Mouse (Mus musculus) gastrocnemius, adult 2 months (tissue): ENCODE measurements at regions not wholly inside any gene's neighbourhood (a gene's known extent, or its start where the extent isn't known, plus 50 kb on each side); places are given as distances from the start of the nearest gene placed in this dataset.
A peak's percentile ranks its signal among the peaks of the same experiment; 100 is the strongest.
"Not testable (repeated sequence)": the region's sequence is repeated elsewhere in the genome, so short reads cannot be mapped to it uniquely, and the experiment has no call there.

Source experiments
- DNase-seq: peaks from one replicate; pipeline ENCODE4 v3.0.0; 2022
- H3K27ac ChIP-seq: fragments of 200-600 bp; 2 replicates; pipeline ENCODE4 v1.8.1; 2022; ENCODE audit warnings: mild to moderate bottlenecking
- H3K4me3 ChIP-seq: fragments of 200-600 bp; 2 replicates; pipeline ENCODE4 v1.8.1; 2022; ENCODE audit warnings: mild to moderate bottlenecking, moderate library complexity
- CTCF ChIP-seq: fragments of 200-600 bp; IDR thresholded peaks from 2 replicates; pipeline ENCODE4 v1.8.1; 2022; ENCODE audit warnings: antibody characterized with exemption, mild to moderate bottlenecking, moderate library complexity
- intact Hi-C: fragments of 180-260 bp; cut with DNase I; formaldehyde crosslinking; loops from one replicate; pipeline ENCODE4 v1.15.1; 2025

DNA sequence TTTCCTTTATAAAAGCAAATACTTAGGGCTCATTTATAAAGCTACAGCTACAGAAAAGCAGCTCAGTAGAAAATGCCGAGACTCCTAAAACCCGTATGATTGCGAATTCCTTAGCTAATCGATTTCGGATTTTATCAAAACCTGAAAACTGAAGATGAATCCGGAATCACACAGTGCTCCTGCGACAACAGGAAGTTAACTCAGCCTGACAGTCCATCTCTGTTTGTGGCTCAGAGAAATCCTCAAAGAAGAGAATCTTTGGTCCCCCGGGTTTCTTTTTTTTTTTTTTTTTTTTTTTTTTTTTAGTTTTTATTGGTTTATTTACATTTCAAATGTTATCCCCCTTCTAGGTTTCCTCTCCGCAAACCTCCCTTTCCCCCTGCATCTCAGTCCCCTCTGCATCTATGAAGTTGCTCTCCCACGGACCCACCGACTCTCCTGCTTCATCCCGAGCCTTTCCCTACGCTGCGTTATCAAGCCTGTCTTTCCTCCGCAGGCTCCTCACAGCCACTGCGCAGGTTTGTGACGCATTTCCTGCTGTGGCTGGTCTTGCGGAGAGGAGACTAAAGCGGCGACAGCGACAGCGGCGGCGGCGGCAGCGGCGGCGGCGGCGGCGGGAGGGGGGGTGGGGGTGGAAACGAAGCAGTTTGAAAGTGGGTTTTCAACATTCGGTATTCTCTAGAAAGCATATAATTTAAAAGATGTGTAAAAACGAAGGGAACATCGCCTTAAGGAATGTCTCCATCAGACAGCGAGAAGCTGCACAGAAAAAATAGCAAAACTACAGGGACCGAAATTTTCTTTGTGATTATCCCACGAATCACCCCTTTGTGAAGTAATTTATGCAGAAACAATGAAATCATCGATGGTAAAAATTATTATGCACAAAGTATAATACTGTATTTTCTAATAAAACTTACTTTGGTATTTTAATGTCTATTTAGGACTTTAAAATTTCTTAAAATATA lies 352.3 kb upstream of the Snrpn start:
- peak; percentile 27 for DNase-seq
- H3K27ac ChIP-seq, intact Hi-C loops: not testable (repeated sequence)
- peak overlapping the region; percentile 38 for H3K4me3 ChIP-seq

DNA sequence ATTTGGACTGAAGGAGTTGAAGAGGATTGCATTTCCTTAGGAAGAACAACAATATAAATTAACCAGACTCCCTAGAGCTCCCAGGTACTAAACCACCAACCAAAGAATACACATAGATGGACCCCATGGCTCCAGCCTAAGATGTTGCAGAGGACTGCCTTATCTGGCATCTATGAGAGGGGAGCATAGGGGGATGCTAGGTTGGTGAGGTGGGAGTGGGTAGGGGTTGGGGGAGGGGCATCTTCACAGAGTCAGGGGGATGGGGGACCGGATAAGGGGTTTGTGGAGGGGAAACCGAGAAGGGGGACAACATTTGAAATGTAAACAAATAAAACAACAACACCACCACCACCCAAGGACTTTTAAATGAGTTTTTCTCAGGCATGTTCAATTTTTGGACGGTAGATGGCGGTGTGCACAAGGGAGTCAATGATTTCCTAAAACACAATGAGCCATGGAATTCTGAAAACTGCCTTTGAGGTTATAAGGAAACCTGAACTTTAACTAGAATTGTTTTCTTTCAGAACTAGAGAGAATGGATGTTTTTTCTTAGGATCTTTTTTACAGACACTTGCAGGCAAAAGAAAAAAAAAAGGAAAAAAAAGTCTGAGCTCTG lies 347.9 kb upstream of the Snrpn start:
- TF ChIP-seq CTCF: peak; percentile 9; the same call in 1 of the 2 replicates
- H3K27ac ChIP-seq, intact Hi-C loops, DNase-seq, H3K4me3 ChIP-seq: not testable (repeated sequence)

GRCm38 (mm10) chr7:60450074-60450603 lies 310.1 kb upstream of the Snrpn start:
- intact Hi-C loops, H3K4me3 ChIP-seq, DNase-seq, H3K27ac ChIP-seq: not testable (repeated sequence)

DNA sequence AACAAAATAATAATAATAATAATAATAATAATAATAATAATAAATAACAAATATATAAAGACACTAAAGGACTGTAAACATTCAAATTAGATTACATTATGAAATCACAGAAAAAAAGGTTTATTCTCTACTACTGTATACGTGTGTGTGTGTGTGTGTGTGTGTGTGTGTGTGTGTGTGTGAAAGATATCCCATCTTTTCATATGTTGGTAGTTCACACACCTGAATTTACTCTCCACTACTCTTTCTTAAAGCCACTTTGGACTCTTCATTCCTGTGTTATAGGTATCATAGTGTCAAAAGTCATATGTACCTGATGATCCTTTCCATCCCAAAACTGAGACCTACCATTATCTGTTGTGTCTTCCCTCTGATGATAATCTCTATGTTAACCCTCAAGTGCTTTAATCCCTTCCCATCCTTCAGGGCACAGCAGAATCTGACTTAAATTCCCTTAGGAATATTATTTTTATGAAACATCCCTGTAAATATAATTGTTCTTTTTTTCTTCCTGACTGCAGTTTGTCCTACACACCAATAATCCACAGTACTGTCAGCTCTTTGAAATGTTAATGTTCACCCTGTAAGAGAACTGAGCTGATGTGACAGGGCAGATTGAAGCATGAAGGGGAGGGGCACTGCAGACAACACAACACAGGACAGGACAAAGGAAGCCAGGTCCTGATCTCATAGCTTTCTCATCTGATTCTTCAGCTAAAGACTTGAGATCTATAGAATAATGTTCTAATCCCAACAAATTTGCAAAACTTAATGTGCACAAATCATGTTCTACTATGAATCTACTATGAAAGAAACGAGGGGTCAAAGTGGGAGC lies 309.4 kb upstream of the Snrpn start:
- DNase-seq, H3K27ac ChIP-seq, intact Hi-C loops, H3K4me3 ChIP-seq: not testable (repeated sequence)

GRCm38 (mm10) chr7:60438781-60439180 lies 298.8 kb upstream of the Snrpn start:
- no peak for DNase-seq
- no peak for TF ChIP-seq CTCF
- H3K4me3 ChIP-seq: no peak overlapping the region
- intact Hi-C loops: no loop called here
- H3K27ac ChIP-seq: no peak overlapping the region

DNA sequence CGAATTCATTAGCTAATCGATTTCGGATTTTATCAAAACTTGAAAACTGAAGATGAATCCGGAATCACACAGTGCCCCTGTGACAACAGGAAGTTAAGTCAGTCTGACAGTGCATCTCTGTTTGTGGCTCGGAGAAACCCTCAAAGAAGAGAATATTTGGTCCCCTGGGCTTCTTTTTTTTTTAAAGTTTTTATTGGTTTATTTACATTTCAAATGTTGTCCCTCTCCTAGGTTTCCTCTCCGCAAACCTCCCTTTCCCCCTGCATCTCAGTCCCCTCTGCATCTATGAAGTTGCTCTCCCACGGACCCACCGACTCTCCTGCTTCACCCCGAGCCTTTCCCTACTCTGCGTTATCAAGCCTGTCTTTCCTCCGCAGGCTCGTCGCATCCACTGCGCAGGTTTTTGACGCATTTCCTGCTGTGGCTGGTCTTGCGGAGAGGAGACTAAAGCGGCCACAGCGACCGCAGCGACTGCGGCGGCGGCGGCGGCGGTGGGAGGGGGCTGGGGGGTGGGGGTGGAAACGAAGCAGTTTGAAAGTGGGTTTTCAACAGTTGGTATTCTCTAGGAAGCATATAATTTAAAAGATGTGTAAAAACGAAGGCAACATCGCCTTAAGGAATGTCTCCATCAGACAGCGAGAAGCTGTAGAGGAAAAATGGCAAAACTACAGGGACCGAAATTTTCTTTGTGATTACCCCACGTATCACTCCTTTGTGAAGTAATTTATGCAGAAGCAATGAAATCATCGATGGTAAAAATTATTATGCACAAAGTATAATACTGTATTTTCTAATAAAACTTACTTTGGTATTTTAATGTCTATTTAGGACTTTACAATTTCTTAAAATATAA lies 251.2 kb upstream of the Snrpn start:
- DNase-seq: peak; percentile 19
- H3K27ac ChIP-seq, intact Hi-C loops: not testable (repeated sequence)
- peak overlapping the region; percentile 50 for H3K4me3 ChIP-seq

- intact Hi-C loops, H3K4me3 ChIP-seq: not testable (repeated sequence)
These were observed 246.9 kb upstream of the Snrpn start for GRCm38 (mm10) chr7:60386957-60387356.

GRCm38 (mm10) chr7:60374001-60374400 lies 234.0 kb upstream of the Snrpn start:
- DNase-seq, H3K4me3 ChIP-seq, H3K27ac ChIP-seq, intact Hi-C loops: not testable (repeated sequence)

More at GRCm38 (mm10) chr7:60386957-60387356, 246.9 kb upstream of the Snrpn start:
- peak; percentile 21; the same call in 1 of the 2 replicates for TF ChIP-seq CTCF
- not testable (repeated sequence) for H3K27ac ChIP-seq, DNase-seq

GRCm38 (mm10) chr7:60352206-60352605 lies 212.2 kb upstream of the Snrpn start:
- intact Hi-C loops, DNase-seq, H3K27ac ChIP-seq, H3K4me3 ChIP-seq: not testable (repeated sequence)
